Mouse (Mus musculus): ENCODE results near the gene Hes2.

DNA sequence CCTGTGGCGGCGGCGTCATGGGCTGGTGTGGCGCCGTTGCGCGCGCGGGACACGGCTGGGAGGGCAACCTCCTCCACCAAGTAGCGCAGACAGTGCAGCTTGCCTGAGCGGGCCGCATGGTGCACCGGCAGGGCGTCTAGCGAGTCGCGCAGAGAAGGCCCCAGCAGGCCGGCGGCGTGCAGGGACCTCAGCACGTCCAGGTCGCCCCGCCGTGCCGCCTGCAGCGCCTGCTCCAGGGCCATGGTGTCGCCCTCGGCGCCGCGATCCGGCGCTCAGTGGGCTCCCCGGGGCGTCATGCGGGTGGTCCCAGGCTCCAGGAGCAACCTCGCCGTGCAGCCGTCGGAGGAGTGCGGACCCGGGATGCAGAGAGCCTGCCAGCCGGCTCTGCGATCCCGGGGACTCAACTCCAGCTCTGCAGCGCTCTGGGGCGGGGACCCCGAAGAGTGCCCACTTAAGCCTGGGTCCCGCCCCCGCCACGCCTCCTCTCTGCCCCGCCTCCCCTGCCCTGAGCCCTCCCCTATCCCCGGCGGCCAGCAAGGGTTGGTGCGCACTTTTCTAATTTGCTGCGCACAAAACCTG is 6.6 kb upstream of the Hes2 start, which contains the start of gene Espn:
- no peak for TF ChIP-seq CTCF (conservative IDR thresholded peaks at IDR 0.05; ENCODE audit: low read length)
- TF ChIP-seq POU5F1 (IDR thresholded peaks at IDR 0.05; ENCODE audit: borderline replicate concordance, low read length) = no peak
- no peak for TF ChIP-seq NANOG (IDR thresholded peaks at IDR 0.05; ENCODE audit: borderline replicate concordance, low read length)
